Mouse (Mus musculus): ENCODE measurements around the gene Dph2. TPM values are rescaled to one million over a fixed set of nuclear protein-coding genes. Genes with fewer than 3 reads are reported as not detected.

Gene Dph2
- total and polyA plus RNA-seq, 3 experiments, result 25.2 to 27.2 TPM; not detected in 1

DNA sequence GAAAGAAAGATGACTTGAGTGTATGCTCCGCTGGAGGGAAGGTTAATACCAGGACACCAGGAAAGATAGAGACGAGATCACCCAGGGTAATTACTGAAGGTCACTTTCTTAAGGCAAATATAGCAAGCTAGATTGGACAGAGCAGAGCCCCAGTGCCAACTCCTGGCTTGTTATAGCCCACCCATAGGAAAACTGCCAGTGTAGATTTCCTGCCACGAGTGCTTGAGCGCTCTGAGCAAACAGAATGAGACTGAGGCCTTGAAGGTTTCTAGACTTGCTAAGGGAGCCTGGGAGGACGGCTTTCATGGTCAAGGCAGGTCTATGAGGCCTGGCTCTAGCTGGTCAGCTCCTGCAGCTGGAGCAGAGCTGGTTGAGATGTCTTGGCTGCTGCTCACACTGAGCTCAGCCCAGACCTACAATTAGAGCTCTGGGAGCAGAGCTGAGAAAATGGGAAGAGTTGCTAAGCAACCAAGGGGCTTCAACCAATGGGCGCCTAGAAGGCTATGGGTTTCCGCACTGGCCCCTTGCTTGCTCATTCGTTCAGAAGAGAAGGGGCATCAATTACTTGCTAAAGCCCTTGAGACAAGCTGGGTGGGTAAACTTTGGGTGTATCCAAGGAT, 17.1 kb upstream of the Dph2 start:
- H3K36me3 ChIP-seq (ENCODE audit: control insufficient read depth in 1 of 2, insufficient read depth in 2 of 2, low read length in 2 of 2), result peaks cover 0 to 11% of the 10 kb centered on the region in 2 experiments; a peak in 3 of 4 replicates

DNA sequence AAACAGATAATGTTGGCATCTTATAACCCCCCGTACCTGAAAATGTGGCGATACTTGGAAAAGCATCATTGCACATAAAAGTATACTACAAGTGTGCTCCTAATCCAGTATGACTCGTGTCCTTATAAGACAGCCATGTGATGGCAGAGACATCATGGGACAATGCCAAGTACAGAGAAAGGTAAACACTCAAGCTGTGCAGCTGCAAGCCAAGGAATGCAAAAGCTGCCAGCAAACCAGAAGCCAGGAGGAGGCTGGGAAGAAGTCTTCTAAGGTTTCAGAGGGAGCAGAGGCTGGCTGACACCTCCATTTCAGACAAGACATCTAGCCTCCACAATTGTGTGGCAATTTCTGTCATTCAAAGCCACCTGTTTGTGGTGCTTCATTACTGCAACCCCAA, 14.4 kb upstream of the Dph2 start:
- TF ChIP-seq JUND (IDR thresholded peaks at IDR 0.05; ENCODE audit: low read depth, low read length) (no peak), TAL1 (IDR thresholded peaks at IDR 0.05; ENCODE audit: low read length) (no peak), ZNF384 (IDR thresholded peaks at IDR 0.05; ENCODE audit: low read depth, low read length) (no peak), ZKSCAN1 (IDR thresholded peaks at IDR 0.05; ENCODE audit: low read depth, low read length) (no peak), UBTF (IDR thresholded peaks at IDR 0.05; ENCODE audit: borderline replicate concordance, insufficient read depth, low read depth, low read length) (no peak), TCF12 (IDR thresholded peaks at IDR 0.05; ENCODE audit: low read depth, low read length) (no peak), RAD21 (IDR thresholded peaks at IDR 0.05; ENCODE audit: low read depth, low read length) (no peak), MXI1 (IDR thresholded peaks at IDR 0.05; ENCODE audit: low read depth, low read length) (no peak), CHD1 (IDR thresholded peaks at IDR 0.05; ENCODE audit: low read depth, low read length) (no peak), RCOR1 (IDR thresholded peaks at IDR 0.05; ENCODE audit: low read depth, low read length) (no peak)
- Histone ChIP-seq H3K9ac (ENCODE audit: control insufficient read depth, low read depth, low read length, poor library complexity, severe bottlenecking) (no peak overlapping the region), H3K79me2 (ENCODE audit: control insufficient read depth, insufficient read depth, low read length, poor library complexity) (peaks cover 7% of the 10 kb centered on the region; the same call in 1 of the 2 replicates), H3K27ac (ENCODE audit: control insufficient read depth, low read depth, low read length) (no peak overlapping the region), H3K4me1 (ENCODE audit: control insufficient read depth in 1 of 2, insufficient read depth in 2 of 2, low read length in 2 of 2) (no peaks in the 10 kb centered on the region; a peak in 1 of 4 replicates), H3K36me3 (ENCODE audit: control insufficient read depth in 1 of 2, insufficient read depth in 2 of 2, low read length in 2 of 2) (peaks cover 1 to 5% of the 10 kb centered on the region in 2 experiments; a peak in 1 of 4 replicates), H3K4me3 (ENCODE audit: control insufficient read depth in 1 of 2, insufficient read depth in 1 of 2, low read depth in 2 of 2, low read length in 2 of 2) (no peak overlapping the region), H3K9me3 (replicated peaks; ENCODE audit: insufficient read depth, low read length) (no peaks in the 10 kb centered on the region), H3K27me3 (ENCODE audit: control insufficient read depth in 1 of 2, insufficient read depth in 2 of 2, low read length in 2 of 2) (no peaks in the 10 kb centered on the region)
- DNase-seq (ENCODE audit: low read depth, low spot score), result no peak

More for the DNA sequence above, 17.1 kb upstream of the Dph2 start:
- peaks cover 0 to 12% of the 10 kb centered on the region in 2 experiments; a peak in 2 of 4 replicates for H3K4me1 ChIP-seq (ENCODE audit: control insufficient read depth in 1 of 2, insufficient read depth in 2 of 2, low read length in 2 of 2)
- no peak for DNase-seq (ENCODE audit: low read depth, low spot score)
- TF ChIP-seq EP300 (IDR thresholded peaks at IDR 0.05; ENCODE audit: low read depth in 1 of 2, low read length in 2 of 2) (no peak), ZC3H11A (IDR thresholded peaks at IDR 0.05; ENCODE audit: low read depth, low read length) (no peak), JUND (IDR thresholded peaks at IDR 0.05; ENCODE audit: low read depth, low read length) (no peak), GATA1 (IDR thresholded peaks at IDR 0.05; ENCODE audit: low read depth, low read length) (no peak), ETS1 (IDR thresholded peaks at IDR 0.05; ENCODE audit: low read depth, low read length) (no peak), KAT2A (conservative IDR thresholded peaks at IDR 0.05; ENCODE audit: low read depth, low read length) (no peak), MYC (IDR thresholded peaks at IDR 0.05; ENCODE audit: low read depth, low read length) (no peak), MEF2A (IDR thresholded peaks at IDR 0.05; ENCODE audit: extremely low read depth, insufficient replicate concordance, low read depth, low read length, poor library complexity, severe bottlenecking) (no peak)
- no peak overlapping the region for H3K4me3 ChIP-seq (ENCODE audit: control insufficient read depth in 1 of 2, insufficient read depth in 1 of 2, low read depth in 2 of 2, low read length in 2 of 2)
- H3K27me3 ChIP-seq (ENCODE audit: control insufficient read depth in 1 of 2, insufficient read depth in 2 of 2, low read length in 2 of 2), result no peaks in the 10 kb centered on the region
- H3K9ac ChIP-seq (ENCODE audit: control insufficient read depth, low read depth, low read length, poor library complexity, severe bottlenecking), result no peak overlapping the region
- no peak overlapping the region for H3K27ac ChIP-seq (ENCODE audit: control insufficient read depth, low read depth, low read length)
- peaks cover 31% of the 10 kb centered on the region for H3K79me2 ChIP-seq (ENCODE audit: control insufficient read depth, insufficient read depth, low read length, poor library complexity)
- H3K9me3 ChIP-seq (replicated peaks; ENCODE audit: insufficient read depth, low read length), result no peaks in the 10 kb centered on the region
